Mouse (Mus musculus) heart, adult 2 months (tissue): Measurements from ENCODE around the gene Ddost.

Source experiments
- CTCF ChIP-seq: fragments of 200-600 bp; IDR thresholded peaks from 2 replicates; pipeline ENCODE4 v1.8.1; 2022; ENCODE audit warnings: antibody characterized with exemption, mild to moderate bottlenecking, moderate library complexity
- EP300 ChIP-seq: fragments of 200-500 bp; IDR thresholded peaks from 2 replicates; pipeline ENCODE4 v1.6.1; 2011; ENCODE audit warnings: low read depth, low read length, control low read depth; ENCODE audit not compliant: insufficient read depth

- TF ChIP-seq CTCF = no peak
- no peak for TF ChIP-seq EP300
Measured at GRCm38 (mm10) chr4:138322692-138323091, 18.2 kb downstream of the Ddost start.
